Mouse (Mus musculus) right cerebral cortex, postnatal 4 days (tissue): ENCODE measurements around the gene Rnf115.

ENCODE experiments used
- DNase-seq: peaks from one replicate; pipeline ENCODE4 v3.0.0-alpha.2; 2022

The Rnf115 gene

DNA sequence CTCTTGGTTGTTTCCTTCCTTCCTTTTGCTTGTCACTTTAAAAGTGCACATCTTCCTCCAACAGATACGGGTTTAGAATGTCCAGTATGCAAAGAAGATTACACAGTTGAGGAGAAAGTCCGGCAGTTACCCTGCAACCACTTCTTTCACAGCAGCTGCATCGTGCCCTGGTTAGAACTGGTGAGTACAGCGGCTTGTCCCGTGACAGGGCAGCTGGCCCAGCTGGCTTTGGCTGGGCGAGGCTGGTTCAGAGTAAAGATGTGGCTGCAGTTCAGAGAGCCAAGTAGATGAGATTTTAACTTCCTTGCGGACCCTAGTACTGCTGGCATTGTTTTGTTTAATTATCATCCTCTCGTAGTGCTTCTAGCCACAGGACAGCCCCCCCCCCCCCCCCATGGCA lies 61.0 kb downstream of the Rnf115 start:
- DNase-seq: no peak

DNA sequence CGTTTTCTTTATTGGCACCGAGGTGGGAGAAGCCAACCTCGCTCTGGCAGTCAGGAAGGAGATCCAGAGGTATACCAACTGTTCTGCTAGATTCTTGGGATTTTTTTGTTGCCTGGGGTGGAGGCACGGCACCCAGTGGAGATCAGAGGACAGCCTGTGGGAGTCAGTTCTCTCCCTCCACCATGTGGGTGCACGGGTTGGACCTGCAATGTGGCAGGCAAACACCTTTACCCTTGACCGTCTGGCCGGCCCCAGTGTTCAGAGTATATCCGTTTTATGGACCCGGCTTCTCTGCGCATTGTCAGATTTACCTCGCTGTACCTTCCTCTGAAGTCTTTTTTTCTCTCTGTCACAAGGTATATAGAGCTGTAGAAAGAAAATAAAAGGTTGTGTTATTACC lies 72.8 kb downstream of the Rnf115 start:
- DNase-seq: no peak

DNA sequence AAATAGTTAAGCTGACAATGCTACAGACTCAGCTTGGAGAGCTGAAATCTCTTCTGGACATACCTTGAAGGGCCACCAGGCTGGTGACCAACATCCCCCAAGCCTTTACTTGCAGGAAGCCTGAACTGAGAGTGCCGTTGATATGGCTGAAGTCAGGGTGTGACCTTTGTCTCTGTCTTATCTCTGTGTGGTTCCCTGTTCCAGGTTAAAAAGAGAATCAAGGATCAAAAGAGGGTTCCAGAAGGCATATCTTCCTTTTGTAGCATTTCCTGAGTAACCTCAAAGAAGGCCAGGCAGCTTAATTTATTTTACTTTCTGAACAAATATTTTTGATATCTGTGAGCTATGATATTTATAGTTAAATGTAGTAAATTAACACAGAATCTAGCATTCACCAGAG lies 74.8 kb downstream of the Rnf115 start:
- DNase-seq: no peak

DNA sequence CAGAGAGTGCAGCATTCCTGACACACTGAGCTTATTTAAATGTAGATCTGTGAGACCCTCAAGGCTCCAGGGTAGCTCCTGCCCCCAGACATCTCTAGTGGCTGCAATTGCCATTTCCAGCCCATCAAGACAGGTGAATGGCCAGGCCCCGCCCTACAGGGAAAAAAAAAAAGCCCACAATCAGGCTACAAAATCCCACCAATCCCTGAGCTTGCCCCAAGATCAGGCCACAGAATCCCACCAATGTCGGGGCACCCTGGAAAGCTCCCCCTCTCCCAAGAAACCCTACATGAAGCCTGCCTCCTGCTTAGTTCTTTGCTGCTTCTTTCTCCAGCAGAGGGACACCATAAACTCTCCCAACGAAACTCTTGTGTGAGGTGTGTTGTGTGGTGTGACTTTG lies 80.7 kb downstream of the Rnf115 start:
- DNase-seq: no peak

DNA sequence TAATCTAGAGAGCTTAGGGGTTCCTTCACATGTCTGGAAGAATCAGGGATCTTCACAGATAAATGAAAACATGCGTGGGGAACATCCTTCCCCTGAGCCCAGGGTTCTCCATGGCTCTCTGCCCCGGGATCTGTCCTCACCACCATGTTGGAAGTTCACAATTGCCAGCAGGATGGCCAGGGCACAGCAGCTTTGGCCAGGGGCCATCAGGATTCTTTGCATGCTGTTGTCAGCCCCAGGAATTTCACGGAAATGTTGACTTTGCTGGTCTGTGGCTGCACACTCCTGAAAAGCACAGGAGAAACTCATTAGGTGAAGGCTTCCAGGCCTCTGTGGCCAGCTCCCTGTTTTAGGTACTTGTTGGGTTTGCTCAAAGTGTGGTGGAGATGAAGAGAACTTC lies 81.2 kb downstream of the Rnf115 start:
- no peak for DNase-seq

DNA sequence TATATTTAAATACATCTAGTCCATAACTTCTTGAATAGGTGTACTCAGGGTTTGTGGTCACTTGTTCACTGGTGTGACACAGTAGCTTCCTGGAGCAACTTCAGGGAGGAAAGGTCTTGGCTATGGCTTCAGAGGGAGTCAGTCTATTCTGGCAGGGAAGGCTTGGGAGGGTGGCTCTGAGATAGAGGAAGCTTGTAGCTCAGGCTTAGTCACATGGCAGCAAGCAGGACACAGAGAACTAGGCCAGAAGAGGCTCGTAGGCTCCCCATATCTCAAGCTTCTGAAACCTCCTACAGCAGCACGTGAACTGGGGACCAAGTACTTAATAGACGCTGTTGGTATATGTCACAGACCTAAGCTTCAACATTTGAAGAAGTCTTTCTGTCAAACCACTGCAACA lies 83.8 kb downstream of the Rnf115 start:
- DNase-seq: no peak

DNA sequence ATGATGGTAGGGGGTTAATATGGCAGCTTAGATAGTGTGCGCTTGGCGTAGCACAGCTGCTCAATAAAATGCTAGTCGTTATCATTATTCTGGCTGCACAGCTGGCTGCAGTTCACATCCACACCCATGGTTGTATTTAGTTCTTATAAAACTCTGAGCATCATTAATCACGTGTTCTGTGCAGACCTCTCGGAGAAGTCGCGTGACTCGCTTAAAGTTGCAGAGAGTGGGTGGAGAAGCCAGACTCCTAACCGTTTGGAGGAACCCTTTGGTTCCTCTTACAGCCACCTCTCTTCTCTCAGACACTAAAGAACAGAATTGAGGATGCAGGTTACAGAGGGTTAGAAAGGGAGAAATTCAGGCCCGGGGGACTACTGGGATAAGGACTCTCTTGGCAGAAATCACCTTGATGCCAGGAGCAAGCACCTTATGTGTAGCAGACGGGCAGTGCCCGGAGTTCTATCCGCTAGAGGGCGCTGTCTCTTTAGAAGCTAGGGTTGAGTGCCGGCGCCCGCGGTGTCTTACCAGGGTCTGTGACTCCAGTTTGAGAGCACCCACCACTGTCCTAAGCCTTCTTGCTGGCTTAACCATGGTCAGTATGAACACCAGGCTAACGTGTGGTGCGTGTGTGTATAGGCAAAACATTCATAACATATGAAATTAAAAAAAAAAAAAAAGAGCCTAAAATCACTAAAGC lies 85.1 kb downstream of the Rnf115 start:
- peak; percentile 81 for DNase-seq

DNA sequence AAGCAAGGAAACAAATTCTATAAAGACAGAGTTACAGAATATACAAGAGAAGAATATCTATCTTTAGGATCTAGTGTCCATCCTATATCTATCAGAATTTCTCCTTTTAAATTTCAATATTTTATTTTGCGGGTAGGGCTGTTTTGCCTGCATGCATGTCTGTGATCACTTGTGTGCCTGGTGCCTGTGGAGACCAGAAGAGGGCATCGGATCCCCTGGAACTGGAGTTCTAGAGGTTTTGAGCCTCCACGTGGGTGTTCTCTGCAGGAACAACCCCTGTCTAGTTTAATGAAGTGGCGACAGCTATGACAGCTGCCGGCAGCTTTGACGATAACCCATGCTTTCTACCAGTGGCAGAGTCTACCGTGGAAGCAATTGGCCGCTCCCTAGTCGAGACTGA lies 85.6 kb downstream of the Rnf115 start:
- DNase-seq: no peak

DNA sequence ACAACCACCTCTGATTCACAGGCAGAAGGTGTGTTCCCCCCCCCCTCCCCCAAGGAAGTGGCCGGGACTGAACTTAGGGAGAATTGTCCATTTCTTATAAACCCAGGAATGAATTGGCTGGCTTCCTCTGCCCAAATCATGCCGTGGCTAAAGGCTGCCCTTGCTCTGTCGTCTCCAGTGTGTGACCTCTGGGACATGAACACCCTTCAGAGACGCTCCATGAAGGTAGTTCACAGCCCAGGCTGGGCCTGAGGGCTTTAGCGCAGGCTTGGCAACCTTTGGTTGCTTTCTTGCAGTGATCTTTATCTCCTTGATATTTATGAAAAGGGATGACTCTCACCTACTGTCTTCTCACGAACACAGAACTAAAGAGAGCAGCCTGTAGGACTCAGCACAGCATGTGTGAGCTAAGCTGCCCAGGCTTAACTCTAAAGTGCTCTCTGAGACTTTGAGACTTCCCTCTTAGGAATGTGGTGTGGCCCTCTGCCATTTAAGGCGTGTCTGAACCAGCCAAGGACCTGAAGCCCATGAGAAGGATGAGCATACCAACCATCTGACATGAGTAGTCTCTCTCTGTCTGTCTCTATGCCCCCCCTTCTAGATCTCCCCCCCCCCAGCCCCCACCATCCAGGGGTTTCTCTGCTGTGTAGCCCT lies 86.3 kb downstream of the Rnf115 start:
- no peak for DNase-seq

DNA sequence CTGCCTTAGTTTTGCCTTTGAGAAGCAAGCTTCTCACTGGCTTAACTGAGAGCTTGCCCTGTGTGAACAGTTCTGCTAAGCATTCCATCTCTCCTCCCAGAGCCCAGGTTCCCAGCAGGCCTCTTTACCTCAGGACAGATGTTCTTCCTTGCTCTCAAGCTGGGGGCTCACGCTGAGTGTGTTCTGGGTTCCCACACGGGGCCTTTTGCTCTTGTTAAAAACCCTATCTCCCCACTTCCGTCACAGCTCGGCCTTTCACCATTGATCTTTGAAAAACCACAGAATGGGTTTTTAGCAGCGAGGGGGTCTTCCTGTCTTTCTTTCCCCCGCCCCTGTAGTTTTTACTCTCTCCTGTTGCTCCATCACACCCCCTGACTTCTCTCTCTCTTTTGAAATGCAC lies 86.9 kb downstream of the Rnf115 start:
- no peak for DNase-seq

DNA sequence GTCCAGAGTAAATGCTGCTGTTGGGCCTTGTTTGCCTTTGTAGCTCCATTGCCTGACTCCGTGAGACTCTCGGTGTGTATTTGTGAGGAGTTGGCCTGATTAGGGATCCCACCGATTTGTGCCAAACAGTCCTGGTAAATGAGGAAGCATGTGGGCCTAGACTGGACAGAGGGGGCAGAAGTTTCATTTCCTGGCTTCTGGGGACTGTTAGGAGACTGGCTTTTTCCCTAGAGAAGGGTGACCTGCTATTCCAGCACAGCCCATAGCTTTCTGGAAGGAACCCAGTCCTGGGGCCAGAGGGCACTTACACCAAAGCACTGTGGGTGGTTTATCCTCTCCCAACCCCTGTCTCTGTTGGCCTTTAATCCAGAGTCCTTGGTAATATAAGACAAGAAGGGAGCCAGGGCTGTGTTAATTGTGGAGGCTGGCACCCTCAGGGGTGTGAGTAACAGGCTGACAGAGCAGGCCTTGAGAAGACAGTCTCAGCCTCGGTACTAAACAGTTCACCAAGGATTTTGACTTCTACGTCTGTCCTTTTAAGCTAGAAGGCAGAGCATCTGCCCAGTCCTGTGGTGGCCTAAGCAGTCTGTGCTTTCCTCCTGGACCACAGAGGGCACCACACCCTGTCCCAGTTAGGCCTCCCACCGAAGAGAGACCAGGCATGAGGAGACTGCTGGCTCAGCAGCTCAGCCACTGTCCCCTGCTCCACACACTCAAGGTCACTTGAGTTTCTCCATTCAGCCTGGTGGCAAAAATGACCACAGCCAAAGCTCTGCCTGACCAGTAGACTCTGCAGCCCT lies 92.9 kb downstream of the Rnf115 start:
- no peak for DNase-seq

DNA sequence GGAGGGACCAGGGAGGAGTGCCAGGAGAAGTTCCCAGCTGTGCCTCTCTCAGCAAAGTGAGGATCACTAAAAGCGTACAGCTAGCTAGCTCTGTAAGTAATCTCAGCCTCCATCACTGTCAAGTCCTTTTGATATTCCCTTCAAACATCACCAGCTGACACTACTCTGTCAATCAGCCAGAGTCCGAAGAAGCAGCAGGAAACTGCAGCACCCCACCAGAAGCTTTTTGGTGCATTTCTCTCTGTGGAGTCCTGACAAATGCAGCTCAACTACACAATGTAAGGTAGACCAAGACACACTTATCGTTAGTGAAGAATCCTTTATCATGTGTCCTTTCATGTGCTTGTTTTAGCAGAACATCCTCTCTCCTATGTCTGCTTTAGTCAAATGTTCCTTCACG lies 94.1 kb downstream of the Rnf115 start:
- DNase-seq: no peak

DNA sequence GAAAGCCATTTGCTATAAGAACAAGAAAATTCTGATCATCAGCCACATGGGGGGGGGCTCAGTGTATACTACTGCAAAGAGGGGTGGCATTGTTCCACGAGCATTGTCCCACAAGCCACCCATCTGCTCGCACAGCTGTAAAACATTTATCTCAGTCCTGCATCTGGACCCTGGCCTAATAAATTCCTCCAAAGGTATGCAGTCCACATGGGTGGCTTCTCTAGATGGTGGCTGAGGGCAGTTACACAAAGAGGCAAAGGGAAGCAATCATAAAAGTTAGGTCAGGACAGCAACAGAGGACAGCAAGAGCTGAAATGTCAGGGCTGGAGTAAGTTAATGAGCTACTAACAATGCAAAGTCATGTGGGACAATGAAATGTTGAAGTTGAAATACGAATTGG lies 96.2 kb downstream of the Rnf115 start:
- no peak for DNase-seq

DNA sequence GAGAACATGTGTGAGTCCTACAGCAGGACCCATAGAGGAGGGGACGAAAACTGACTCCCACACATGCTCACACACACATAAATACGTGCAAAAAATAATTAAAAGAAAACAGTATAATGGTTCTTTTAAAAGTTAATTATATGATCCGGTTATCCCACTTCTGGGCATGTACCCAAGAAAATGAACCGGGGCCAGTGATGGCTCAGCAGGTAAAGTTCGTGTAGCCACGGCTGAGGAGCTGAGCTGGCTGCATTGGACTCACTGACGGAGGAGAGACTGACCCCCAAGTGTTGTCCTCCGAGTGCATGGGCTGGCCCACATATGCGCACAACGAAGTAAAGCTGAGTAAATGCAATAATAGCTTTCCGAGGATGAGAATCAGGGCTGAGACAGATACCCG lies 97.2 kb downstream of the Rnf115 start:
- DNase-seq: no peak

DNA sequence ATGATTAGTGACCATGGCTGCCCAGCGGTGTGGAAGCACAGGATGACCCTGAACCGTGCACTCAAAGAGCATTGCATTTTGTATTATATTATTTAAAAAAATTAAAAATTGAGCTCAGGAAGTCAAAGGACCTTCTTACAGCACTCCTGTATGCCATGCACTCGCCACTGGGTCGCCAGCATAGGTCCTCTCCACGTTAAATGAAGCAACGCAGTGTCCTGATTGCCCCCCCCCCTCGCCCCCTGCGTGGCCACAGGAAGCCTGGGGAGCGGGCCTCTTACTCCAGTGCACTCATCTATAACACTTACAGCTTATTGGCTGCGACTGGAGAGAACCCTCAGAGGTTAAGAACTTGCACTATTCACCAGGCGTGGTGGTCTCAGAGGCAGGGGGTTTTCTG lies 97.8 kb downstream of the Rnf115 start:
- no peak for DNase-seq

DNA sequence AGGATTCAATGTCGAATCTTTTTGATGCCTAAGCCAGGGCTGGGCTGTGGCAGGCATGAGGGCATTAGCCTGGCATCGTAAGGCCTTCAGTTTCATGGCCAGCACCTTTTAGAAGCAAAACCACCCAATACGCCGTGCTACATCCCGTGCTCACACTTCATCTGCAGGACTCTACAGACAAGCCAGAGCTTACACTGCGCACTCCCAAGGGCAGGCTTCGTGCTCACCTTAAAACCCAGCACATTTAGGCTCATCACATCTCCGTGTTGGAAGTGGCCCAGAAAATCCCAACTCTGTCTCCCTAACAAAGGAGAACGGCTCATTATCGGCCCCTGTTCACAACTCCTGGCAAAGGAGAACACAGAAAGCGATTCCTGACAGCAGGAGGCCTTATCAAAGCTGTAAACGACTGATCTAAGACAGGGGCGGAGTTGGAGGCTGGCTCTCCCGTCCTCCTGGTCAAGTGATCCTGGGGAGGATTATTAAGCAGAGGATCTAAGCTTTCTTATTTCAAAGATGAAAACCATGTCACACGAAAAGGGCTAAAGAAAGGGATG lies 100.9 kb downstream of the Rnf115 start:
- DNase-seq: no peak

DNA sequence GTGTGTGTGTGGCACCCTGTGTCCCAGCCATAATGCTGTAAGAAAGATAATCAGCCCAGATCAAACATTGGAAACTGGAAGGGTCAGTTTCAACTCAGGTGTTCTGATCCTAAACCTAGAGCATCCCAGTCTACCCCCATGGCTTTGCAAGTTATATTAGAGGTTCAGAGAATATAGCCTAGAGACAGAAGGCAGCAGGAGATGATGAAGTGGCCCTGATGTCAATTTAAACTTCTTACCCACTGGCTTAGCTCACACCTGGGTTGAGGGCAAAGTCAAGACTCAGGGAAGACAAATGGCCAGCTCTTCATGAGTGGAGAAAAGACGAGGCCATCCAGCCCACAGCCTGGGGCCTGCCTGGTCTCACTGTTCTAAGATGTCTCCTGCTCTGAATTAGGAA lies 101.5 kb downstream of the Rnf115 start, which contains the start of the genes Pdzk1 and Cd160:
Pdzk1 (plus strand) TSS at position 301 of the 400 bp plus-strand sequence.
Cd160 (minus strand) TSS at position 368 of the 400 bp plus-strand sequence.
- DNase-seq: no peak

DNA sequence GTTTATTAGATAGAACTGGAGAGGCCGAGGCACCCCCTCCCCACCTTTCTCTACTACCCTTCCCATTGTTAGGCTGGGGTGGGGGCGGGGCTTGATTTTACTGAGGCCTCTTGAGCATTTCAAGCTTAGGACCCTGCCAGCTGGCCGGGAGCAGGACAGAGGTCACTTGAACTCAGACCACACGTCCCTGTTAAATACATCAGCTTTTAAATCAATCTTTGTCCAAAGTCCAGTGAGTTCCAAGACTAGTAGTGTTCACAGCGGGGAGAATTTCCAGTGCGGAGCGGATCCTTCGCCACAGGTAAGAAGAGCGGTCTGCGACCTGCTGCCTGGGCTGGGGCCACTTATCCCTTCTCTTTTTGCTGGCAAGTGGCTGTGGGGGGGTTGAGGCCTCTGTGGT lies 102.4 kb downstream of the Rnf115 start:
- no peak for DNase-seq

DNA sequence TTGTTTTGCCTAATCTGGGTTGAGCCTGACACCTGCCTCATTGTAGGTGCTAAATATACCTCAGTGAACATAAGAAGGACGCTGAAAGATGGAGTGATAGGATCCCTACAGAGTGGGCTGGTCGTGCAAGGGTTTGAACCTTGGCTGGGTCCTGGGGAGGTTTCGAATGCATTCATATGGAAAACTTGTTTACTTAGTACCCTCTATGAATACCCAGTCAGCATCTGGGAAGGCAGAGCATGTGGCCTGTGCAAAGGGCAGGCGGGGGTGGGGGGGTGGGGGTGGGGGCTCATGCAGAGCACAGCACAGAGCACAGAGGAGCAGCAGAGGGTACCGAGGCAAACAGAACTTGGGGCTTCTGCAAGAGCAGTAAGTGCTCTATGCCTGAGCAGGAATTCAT lies 105.5 kb downstream of the Rnf115 start:
- no peak for DNase-seq

DNA sequence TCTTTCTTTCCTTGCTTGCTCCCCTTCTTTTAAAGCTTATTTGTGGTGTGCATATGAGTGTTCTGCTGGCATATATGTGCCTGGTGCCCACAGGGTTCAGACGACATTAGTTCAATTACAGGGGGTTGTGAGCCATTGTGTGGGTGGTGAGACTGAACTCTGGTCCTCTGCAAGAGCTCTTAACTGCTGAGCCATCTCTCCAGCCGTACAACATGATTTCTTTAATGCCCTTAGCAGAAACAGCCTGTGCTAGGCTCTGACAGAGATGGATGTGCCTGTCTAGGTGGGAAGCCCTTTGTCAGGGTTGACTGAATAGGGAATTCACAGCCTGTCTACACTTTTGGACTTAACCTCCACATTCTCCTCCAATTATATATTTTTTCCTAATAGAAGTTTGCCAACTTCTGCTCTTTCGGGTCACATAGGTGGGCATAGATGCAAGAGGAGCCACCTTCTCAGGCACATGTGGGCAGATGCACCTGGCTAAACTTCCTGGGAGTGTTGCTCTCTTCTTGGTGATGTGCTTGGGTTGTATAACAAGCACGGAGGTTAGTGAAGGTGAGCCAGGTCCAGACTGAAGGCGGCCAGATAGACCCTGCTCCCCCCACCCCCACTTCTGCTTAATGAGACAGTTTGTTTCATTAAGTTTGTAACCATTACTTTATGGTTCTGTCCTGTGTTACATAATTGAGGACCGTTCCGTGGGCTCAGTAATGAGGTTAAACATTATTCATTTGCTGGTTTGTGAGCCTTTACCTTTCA lies 107.3 kb downstream of the Rnf115 start:
- DNase-seq: no peak

DNA sequence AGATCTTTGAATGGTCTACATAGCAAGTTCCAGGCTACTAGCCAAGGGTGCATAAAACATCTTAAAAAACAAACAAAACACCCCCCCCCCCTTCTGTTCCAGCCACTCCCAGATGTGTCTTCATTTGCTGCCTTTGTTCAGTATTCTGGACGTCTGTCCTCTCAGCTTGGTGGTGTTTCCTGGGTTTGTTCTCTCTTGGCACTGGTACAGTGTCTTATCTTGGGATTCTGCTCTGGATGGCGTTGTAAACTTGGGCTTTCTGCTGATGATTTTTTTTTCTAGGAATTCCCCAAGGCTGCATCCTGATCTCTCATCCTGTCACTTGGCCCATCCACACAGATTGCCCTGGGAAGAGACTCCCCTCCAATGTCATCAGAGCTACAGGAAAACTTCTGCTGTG lies 109.0 kb downstream of the Rnf115 start:
- no peak for DNase-seq

DNA sequence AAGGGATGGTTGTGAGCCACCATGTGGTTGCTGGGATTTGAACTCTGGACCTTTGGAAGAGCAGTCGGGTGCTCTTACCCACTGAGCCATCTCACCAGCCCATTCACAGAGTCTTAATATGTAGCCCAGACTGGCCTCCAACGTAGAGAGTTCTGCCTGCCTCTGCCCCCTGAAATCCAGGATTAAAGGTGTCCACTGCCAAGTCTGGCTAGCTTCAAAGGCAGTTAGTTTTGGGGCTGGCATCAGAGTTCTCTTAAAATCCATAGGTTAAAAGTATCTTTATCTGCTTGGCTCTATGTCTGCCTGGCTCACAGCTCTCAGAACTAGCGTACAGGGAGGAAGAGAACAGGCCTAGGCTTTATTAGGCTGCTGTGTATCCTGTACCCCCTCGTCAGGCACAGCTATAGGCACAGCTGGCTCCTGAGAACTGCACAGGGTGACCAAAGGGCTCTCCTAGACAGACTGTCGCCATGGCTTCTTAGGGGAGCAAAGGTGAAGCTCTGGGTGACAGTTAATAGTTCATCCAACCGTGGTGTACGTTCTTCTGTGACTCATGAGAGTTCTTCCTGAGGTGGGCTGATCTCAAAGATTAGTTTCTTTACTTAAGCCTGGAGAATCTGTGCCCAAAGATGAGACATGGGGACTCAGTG lies 111.7 kb downstream of the Rnf115 start:
- no peak for DNase-seq
